Mouse (Mus musculus) heart, embryonic 15.5 days (tissue): ENCODE results near the gene Ankrd23. TPM values are rescaled to one million over a fixed set of nuclear protein-coding genes. Genes with fewer than 3 reads are reported as not detected.

Source experiments
- ATAC-seq: fragments of 200-750 bp; cut with Nextera tagmentation; replicated peaks from 2 replicates; pipeline ENCODE4 v1.8.0; 2017; ENCODE audit warnings: low read depth, moderate TSS enrichment; ENCODE audit not compliant: insufficient number of reproducible peaks, insufficient read depth, low FRiP score
- H3K27ac ChIP-seq: fragments of 300-500 bp; sonication (generic); 2 replicates; pipeline ENCODE4 v1.5.1; 2015; ENCODE audit warnings: mild to moderate bottlenecking, inconsistent platforms
- H3K27me3 ChIP-seq: fragments of 300-500 bp; sonication (generic); 2 replicates; pipeline ENCODE4 v1.6.1; 2015; ENCODE audit warnings: inconsistent platforms
- H3K36me3 ChIP-seq: fragments of 300-500 bp; sonication (generic); 2 replicates; pipeline ENCODE4 v1.6.1; 2015; ENCODE audit warnings: mild to moderate bottlenecking, inconsistent platforms
- H3K4me1 ChIP-seq: fragments of 300-500 bp; sonication (generic); replicated peaks from 2 replicates; pipeline ENCODE4 v1.6.1; 2015; ENCODE audit warnings: inconsistent platforms
- H3K4me2 ChIP-seq: fragments of 300-500 bp; sonication (generic); 2 replicates; pipeline ENCODE4 v1.6.1; 2015; ENCODE audit warnings: inconsistent platforms, mild to moderate bottlenecking, moderate library complexity
- H3K4me3 ChIP-seq: fragments of 300-500 bp; sonication (generic); 2 replicates; pipeline ENCODE4 v1.5.1; 2015; ENCODE audit warnings: mild to moderate bottlenecking, inconsistent platforms
- H3K9ac ChIP-seq: fragments of 300-500 bp; sonication (generic); 2 replicates; pipeline ENCODE4 v1.6.1; 2015; ENCODE audit warnings: mild to moderate bottlenecking, inconsistent platforms
- H3K9me3 ChIP-seq: fragments of 300-500 bp; sonication (generic); replicated peaks from 2 replicates; pipeline ENCODE4 v1.6.1; 2016; ENCODE audit warnings: inconsistent platforms
- WGBS: fragments of 180-500 bp; shearing (Covaris S2); methylation state at CpG from one replicate; pipeline ENCODE4 v1.1.7; 2015; ENCODE audit warnings: mixed read lengths; 5-methylcytosine and 5-hydroxymethylcytosine counted together
- microRNA-seq: library from miRNA; unstranded; fragments of <30 nt; microRNA quantifications from one replicate; pipeline ENCODE4, GENCODE M21; 2016
- polyA plus RNA-seq: library from polyadenylated mRNA; unstranded; fragments of >200 nt; fragmentation: Nextera tagmentation; extraction: Ambion mirVana; gene quantifications from 2 replicates; pipeline ENCODE4 v1.2.1, GENCODE M21; 2015

Ankrd23 gene
- polyA plus RNA-seq, 1 experiment from 2014 or later, result 26.7 TPM

DNA sequence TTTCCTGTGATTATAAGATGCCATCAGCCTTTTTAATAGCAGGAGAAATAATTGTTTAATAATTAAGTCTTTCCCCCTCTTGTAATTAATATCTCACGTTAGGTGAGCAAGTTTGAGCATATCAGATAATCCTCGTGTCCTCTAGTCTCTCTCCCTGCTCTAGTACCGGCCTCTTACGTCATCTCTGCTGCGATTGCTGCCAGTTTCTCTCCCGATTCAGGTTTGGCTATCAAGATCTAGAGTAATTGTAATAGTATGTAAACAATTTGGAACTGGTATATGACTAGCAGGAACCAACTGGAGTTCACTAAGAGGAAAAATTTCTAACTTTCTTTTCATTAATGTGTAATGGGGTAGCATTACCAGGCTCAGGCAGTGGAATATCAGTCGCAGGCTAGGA is 51.6 kb downstream of the Ankrd23 start:
- H3K27me3 ChIP-seq, result no peaks in the 10 kb centered on the region
- peaks cover 3% of the 10 kb centered on the region; the same call in 1 of the 2 replicates for H3K4me1 ChIP-seq
- no peak overlapping the region for H3K4me3 ChIP-seq
- H3K4me2 ChIP-seq, result no peak overlapping the region
- H3K9me3 ChIP-seq, result no peaks in the 10 kb centered on the region
- 52% methylated on average over 7 of the region's 7 CpGs for WGBS
- no peak overlapping the region for H3K9ac ChIP-seq
- no peak for ATAC-seq
- H3K27ac ChIP-seq, result no peak overlapping the region
- H3K36me3 ChIP-seq, result no peaks in the 10 kb centered on the region

DNA sequence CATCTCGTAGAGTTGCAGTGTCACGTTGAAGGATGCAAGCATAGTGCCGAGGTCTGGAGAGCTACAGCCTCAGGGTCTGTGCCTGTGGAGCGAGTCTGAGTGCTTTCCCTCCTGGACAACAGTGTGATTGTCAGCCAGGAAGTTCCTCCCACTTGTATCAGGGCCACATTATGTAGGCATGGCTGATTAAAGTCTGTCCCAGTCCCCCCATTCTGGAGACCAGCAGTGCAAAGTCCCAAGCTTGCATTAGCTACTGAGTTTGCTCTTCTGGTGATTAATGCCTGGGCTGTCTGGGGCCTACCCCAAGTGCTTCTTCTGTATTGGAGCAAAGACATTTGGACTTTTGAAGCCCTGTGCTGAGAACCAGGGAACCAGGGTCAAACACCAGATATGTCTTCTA is 52.9 kb downstream of the Ankrd23 start:
- H3K4me2 ChIP-seq, result no peak overlapping the region
- no peak overlapping the region for H3K27ac ChIP-seq
- H3K9ac ChIP-seq, result no peak overlapping the region
- no peak overlapping the region for H3K4me3 ChIP-seq
- H3K4me1 ChIP-seq, result peaks cover 3% of the 10 kb centered on the region; the same call in 1 of the 2 replicates
- ATAC-seq, result no peak
- 59% methylated on average over 4 of the region's 4 CpGs for WGBS
- H3K27me3 ChIP-seq, result no peaks in the 10 kb centered on the region
- no peaks in the 10 kb centered on the region for H3K9me3 ChIP-seq
- H3K36me3 ChIP-seq, result no peaks in the 10 kb centered on the region

Small RNA genes lying within 50 kb of the gene (microRNA-seq; reads per million reads assigned to microRNA genes)
- gene Gm47280, result not detected

Other genes with a start within 250 kb of the Ankrd23 start
- 13.1 and 19.4 TPM in 2 replicates for gene Arid5a, start 229.2 kb downstream of the Ankrd23 start, polyA plus RNA-seq
- gene Kansl3, start 167.7 kb downstream of the Ankrd23 start, polyA plus RNA-seq, result 39.4 and 44.2 TPM in 2 replicates
- gene Fer1l5, start 164.6 kb downstream of the Ankrd23 start, polyA plus RNA-seq, result 0.67 and 0.81 TPM in 2 replicates
- gene Lman2l, start 91.6 kb downstream of the Ankrd23 start, polyA plus RNA-seq, result 41.5 and 48.2 TPM in 2 replicates
- gene Cnnm4, start 65.3 kb downstream of the Ankrd23 start, polyA plus RNA-seq, result 5.4 and 6.9 TPM in 2 replicates
- 2.4 and 3.5 TPM in 2 replicates for gene Cnnm3, start 25.0 kb downstream of the Ankrd23 start, polyA plus RNA-seq
- gene Gm42417, start 2.5 kb upstream of the Ankrd23 start, polyA plus RNA-seq, result 0.22 TPM in 1 of 2 replicates, not detected in the other
- gene Ankrd39, start 10.6 kb upstream of the Ankrd23 start, polyA plus RNA-seq, result 27.3 and 30.4 TPM in 2 replicates
- gene Sema4c, start 21.5 kb upstream of the Ankrd23 start, polyA plus RNA-seq, result 7.9 and 10.9 TPM in 2 replicates
- gene Fam178b, start 146.3 kb upstream of the Ankrd23 start, polyA plus RNA-seq, result 0.68 and 1.5 TPM in 2 replicates
- gene Cox5b, start 154.6 kb upstream of the Ankrd23 start, polyA plus RNA-seq, result 1,122 and 1,401 TPM in 2 replicates
- 0.18 and 0.24 TPM in 2 replicates for gene 4933424G06Rik, start 173.3 kb upstream of the Ankrd23 start, polyA plus RNA-seq
- gene Actr1b, start 177.5 kb upstream of the Ankrd23 start, polyA plus RNA-seq, result 73.4 and 88.4 TPM in 2 replicates
- gene Zap70, start 224.9 kb upstream of the Ankrd23 start, polyA plus RNA-seq, result 0.47 and 2.9 TPM in 2 replicates